Mouse (Mus musculus): ENCODE measurements around the gene Dapk2. TPM values are rescaled to one million over a fixed set of nuclear protein-coding genes. Genes with fewer than 3 reads are reported as not detected.

Gene Dapk2
- total RNA-seq, 4 experiments from 2014 or later, result 3.5 to 8.0 (median 4.8) TPM

GRCm38 (mm10) chr9:66184572-66184971 lies 26.5 kb downstream of the Dapk2 start:
- DNase-seq (ENCODE audit: low spot score), result peak; percentile 28

GRCm38 (mm10) chr9:66186426-66186825 lies 28.4 kb downstream of the Dapk2 start:
- DNase-seq (ENCODE audit: low spot score), result no peak

- no peak for DNase-seq (ENCODE audit: low spot score)
These were observed 31.0 kb downstream of the Dapk2 start for GRCm38 (mm10) chr9:66189026-66189425.

- DNase-seq (ENCODE audit: low spot score), result no peak
These were observed 36.0 kb downstream of the Dapk2 start for GRCm38 (mm10) chr9:66194003-66194402.

GRCm38 (mm10) chr9:66196561-66196960 lies 38.5 kb downstream of the Dapk2 start:
- no peak for DNase-seq (ENCODE audit: low spot score)

GRCm38 (mm10) chr9:66198533-66198932 lies 40.5 kb downstream of the Dapk2 start:
- no peak for DNase-seq (ENCODE audit: low spot score)

GRCm38 (mm10) chr9:66199657-66200410 lies 41.8 kb downstream of the Dapk2 start:
- DNase-seq (ENCODE audit: low spot score), result no peak

- DNase-seq (ENCODE audit: low spot score), result no peak
These were observed 42.4 kb downstream of the Dapk2 start for GRCm38 (mm10) chr9:66200411-66200789.

GRCm38 (mm10) chr9:66201665-66202064 lies 43.6 kb downstream of the Dapk2 start:
- no peak for DNase-seq (ENCODE audit: low spot score)

GRCm38 (mm10) chr9:66202463-66202862 lies 44.4 kb downstream of the Dapk2 start:
- no peak for DNase-seq (ENCODE audit: low spot score)

- DNase-seq (ENCODE audit: low spot score), result peak; percentile 31
These were observed 47.7 kb downstream of the Dapk2 start for GRCm38 (mm10) chr9:66205702-66206101.

GRCm38 (mm10) chr9:66206825-66207224 lies 48.8 kb downstream of the Dapk2 start:
- DNase-seq (ENCODE audit: low spot score), result peak; percentile 62

- no peak for DNase-seq (ENCODE audit: low spot score)
These were observed 53.4 kb downstream of the Dapk2 start for GRCm38 (mm10) chr9:66211420-66211819.

- no peak for DNase-seq (ENCODE audit: low spot score)
These were observed 54.1 kb downstream of the Dapk2 start for GRCm38 (mm10) chr9:66212088-66212487.

- no peak for DNase-seq (ENCODE audit: low spot score)
These were observed 54.8 kb downstream of the Dapk2 start for GRCm38 (mm10) chr9:66212802-66213201.

GRCm38 (mm10) chr9:66213386-66214032 lies 55.5 kb downstream of the Dapk2 start:
- DNase-seq (ENCODE audit: low spot score), result peak; percentile 74

- no peak for DNase-seq (ENCODE audit: low spot score)
These were observed 57.5 kb downstream of the Dapk2 start for GRCm38 (mm10) chr9:66215551-66215950.

- DNase-seq (ENCODE audit: low spot score), result no peak
These were observed 59.9 kb downstream of the Dapk2 start for GRCm38 (mm10) chr9:66217970-66218369.

- DNase-seq (ENCODE audit: low spot score), result no peak
These were observed 61.1 kb downstream of the Dapk2 start for GRCm38 (mm10) chr9:66218917-66219725.

GRCm38 (mm10) chr9:66223872-66224271 lies 65.8 kb downstream of the Dapk2 start:
- no peak for DNase-seq (ENCODE audit: low spot score)

GRCm38 (mm10) chr9:66225737-66226485 lies 67.9 kb downstream of the Dapk2 start:
- DNase-seq (ENCODE audit: low spot score), result no peak
